Mouse (Mus musculus) gastrocnemius, adult 18-20 months (tissue): ENCODE data around the gene Ralgapb. TPM values are rescaled to one million over a fixed set of nuclear protein-coding genes. Genes with fewer than 3 reads are reported as not detected.
A peak's percentile ranks its signal among the peaks of the same experiment; 100 is the strongest.

Experiments used
- DNase-seq: peaks from one replicate; pipeline ENCODE4 v3.0.0; 2021; ENCODE audit warnings: low spot score
- total RNA-seq, 2 experiments: library from RNA; stranded (reverse); gene quantifications; 2 replicates each; pipeline ENCODE4 v1.2.3; 2021

Ralgapb gene
- total RNA-seq, 2 experiments from 2014 or later: 31.3 to 34.4 TPM

DNA sequence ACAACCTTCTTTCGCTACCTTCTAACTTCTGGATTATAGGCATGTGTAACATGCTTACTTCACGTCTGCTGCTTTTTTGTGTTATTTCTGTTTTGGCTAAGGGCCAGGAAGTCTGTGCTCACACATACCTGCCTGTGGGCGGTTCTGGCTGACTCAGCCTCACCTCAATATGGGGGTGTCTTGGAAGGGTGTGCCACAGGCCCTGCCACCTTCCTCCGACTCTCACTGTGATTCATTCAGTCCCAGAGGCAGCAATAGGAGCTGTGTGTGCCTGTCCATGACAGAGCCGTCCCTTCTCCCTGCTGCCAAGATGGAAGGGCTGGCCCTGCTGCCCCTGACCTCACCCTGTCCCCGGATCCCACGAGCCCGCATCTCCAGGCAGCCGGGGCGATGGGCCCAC, 102.9 kb downstream of the Ralgapb start, which contains the start of gene Arhgap40:
Arhgap40 (plus strand) TSS at position 269 of the 400 bp plus-strand sequence.
- DNase-seq: no peak

- no peak for DNase-seq
Measured at GRCm38 (mm10) chr2:158513821-158514336, 104.2 kb downstream of the Ralgapb start.

GRCm38 (mm10) chr2:158518583-158518982, 108.9 kb downstream of the Ralgapb start:
- no peak for DNase-seq

DNA sequence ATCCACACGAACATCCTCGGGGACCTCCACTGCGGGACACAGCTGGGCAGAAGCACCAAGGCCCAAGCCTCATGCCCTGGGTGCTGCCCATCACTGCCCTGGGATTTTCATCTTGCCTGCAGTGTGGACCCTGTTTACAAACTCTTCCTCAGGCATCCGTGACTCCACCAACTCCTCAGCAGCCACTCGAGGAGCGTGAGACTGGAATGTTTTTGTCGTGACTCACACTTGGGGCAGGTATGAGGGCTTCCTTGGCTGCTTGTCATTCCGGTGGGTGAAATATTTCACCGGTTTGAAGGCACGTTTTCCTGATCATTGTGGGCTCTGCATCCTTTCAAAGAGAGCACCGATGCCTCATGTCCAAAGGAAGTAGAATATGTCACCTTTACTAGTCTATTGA, 109.4 kb downstream of the Ralgapb start:
- DNase-seq: no peak

- DNase-seq: no peak
Measured at GRCm38 (mm10) chr2:158519800-158520199, 110.2 kb downstream of the Ralgapb start.

GRCm38 (mm10) chr2:158523060-158523459, 113.4 kb downstream of the Ralgapb start:
- no peak for DNase-seq

GRCm38 (mm10) chr2:158524129-158524860, 114.6 kb downstream of the Ralgapb start:
- DNase-seq: no peak

GRCm38 (mm10) chr2:158534090-158534489, 124.4 kb downstream of the Ralgapb start:
- peak; percentile 46 for DNase-seq

DNA sequence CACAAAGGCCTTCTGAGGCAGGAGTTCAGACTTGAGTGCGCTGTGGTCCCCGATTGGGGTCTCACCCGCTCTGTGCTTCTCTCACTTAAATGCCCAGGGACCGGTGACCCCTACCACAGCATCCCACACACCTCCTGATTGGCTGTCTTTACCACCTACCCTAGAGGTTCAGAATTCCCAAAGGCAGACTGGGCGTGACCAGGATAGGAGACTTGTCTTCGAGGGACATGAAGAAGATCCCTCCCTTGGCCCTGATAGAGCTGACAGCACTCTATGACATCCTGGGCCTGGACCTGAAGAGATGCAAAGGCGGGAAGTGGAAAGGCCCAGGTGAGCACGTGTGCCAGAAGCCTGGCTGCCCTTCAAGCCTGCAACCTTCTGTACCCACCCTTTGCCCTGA, 124.9 kb downstream of the Ralgapb start:
- no peak for DNase-seq

- no peak for DNase-seq
Measured at GRCm38 (mm10) chr2:158539433-158540305, 130.0 kb downstream of the Ralgapb start.

DNA sequence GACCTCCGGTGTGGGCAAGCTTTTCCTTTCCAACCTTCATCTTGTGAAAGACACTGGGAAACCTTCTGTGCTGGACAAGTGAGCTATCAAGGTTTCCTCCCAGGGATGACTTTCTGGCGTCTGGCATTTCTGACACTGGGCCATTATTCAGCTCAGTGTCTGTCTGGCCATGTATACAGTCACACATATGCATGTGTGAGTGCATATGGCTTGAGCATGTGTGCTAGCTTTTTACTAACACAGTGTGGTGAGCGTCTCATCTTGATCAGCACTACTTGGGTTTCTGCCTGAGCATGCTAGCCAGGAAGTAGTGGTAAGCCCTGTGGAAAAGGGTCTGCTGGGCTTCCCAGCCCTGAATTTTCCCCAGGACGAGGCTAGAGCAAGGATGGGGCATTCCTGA, 131.6 kb downstream of the Ralgapb start:
- no peak for DNase-seq

DNA sequence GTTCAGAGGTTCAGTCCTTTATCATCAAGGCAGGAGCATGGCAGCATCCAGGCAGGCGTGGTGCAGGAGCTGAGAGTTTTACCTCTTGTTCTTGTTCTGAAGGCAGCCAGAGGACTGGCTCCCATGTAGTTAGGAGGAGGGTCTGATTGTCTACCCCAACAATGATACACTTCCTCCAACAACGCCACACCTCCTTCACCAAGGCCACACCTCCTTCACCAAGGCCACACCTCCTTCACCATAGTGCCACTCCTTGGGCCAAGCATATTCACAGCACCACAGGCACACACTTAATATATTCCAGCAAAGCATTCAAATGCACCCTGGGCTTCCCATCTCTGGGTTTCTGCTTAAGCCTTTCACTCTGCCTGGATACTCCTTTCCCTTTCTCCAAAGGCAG, 135.6 kb downstream of the Ralgapb start:
- no peak for DNase-seq

DNA sequence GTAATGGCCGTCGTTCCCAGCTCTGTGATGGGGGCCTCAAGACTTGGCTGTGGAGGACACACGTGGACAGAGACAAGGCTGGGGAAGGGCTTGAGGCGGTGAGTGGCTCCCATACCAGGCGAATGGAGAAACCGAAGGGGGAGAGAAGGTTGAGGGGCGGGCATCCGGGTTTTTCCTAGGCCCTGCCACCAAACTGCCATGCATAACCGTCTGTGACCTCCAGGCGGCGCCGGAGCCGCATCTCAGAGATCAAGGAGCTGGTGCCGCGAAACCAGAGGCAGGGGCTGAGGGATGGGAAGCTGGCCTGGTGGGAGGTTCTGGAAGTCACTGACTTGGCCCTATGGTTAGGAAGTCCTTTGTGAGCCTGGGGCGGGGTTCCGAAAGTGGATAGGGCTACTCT, 137.1 kb downstream of the Ralgapb start:
- peak; percentile 51 for DNase-seq

Other genes with a start within 250 kb of the Ralgapb start
- gene D630003M21Rik, start 180.6 kb upstream of the Ralgapb start, total RNA-seq: 1 to 10 TPM; 1.2 to 1.7 TPM
- gene Bpi, start 151.8 kb upstream of the Ralgapb start, total RNA-seq: not detected
- 1 to 10 TPM; 5.7 to 6.0 TPM for gene Lbp, start 103.4 kb upstream of the Ralgapb start, total RNA-seq
- under 1 TPM; 0.16 to 0.28 TPM for gene Snhg11, start 34.2 kb upstream of the Ralgapb start, total RNA-seq
- gene Adig, start 92.8 kb downstream of the Ralgapb start, total RNA-seq: 1 to 10 TPM; 4.0 to 5.9 TPM
- gene Arhgap40, start 102.9 kb downstream of the Ralgapb start, total RNA-seq: not detected
- gene Slc32a1, start 200.9 kb downstream of the Ralgapb start, total RNA-seq: not detected
- gene Actr5, start 215.0 kb downstream of the Ralgapb start, total RNA-seq: 1 to 10 TPM; 3.8 to 4.0 TPM